Mouse (Mus musculus) effector memory CD4-positive, alpha-beta T cell, adult 7 months (primary cell): ENCODE measurements around the gene Zfp865. TPM values are rescaled to one million over a fixed set of nuclear protein-coding genes. Genes with fewer than 3 reads are reported as not detected.

Source experiments
- polyA plus RNA-seq: library from polyadenylated mRNA; unstranded; fragments of 100-300 nt; shearing (Covaris generic); gene quantifications from one replicate; pipeline ENCODE4 v1.2.1, GENCODE M21; 2017

The Zfp865 gene
- 6.4 TPM for polyA plus RNA-seq

GRCm38 (mm10) chr7:5020000-5020681 is at the start of gene Zfp865, which contains the start of gene Ccdc106:
Gene Zfp865, plus strand, starts transcription at chr7:5020376.
Gene Ccdc106, plus strand, starts transcription at chr7:5020553.

DNA sequence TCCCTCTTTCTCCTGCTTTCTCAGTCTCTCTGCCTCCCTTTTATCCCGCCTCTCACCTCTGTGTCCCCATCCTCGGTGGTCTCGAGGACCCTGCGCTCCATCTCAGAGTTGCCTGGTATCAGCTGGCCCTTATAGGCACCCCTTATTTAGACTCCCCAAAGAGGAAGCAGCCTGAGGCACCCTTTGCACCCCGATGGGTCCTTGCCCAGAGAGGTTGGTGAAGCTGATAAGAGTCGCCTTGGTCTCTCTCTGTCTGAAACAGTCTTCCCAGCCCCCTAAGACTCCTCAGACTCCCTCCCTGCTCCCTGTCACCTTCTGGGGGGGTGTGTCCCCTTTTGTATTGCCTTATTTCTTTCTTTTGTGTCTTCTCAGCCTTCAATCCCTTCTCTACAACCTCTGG is 49.1 kb upstream of the Zfp865 start, which contains the start of gene Sbk3:
Gene Sbk3 (minus strand): TSS at position 101 of the 400 bp plus-strand sequence.

DNA sequence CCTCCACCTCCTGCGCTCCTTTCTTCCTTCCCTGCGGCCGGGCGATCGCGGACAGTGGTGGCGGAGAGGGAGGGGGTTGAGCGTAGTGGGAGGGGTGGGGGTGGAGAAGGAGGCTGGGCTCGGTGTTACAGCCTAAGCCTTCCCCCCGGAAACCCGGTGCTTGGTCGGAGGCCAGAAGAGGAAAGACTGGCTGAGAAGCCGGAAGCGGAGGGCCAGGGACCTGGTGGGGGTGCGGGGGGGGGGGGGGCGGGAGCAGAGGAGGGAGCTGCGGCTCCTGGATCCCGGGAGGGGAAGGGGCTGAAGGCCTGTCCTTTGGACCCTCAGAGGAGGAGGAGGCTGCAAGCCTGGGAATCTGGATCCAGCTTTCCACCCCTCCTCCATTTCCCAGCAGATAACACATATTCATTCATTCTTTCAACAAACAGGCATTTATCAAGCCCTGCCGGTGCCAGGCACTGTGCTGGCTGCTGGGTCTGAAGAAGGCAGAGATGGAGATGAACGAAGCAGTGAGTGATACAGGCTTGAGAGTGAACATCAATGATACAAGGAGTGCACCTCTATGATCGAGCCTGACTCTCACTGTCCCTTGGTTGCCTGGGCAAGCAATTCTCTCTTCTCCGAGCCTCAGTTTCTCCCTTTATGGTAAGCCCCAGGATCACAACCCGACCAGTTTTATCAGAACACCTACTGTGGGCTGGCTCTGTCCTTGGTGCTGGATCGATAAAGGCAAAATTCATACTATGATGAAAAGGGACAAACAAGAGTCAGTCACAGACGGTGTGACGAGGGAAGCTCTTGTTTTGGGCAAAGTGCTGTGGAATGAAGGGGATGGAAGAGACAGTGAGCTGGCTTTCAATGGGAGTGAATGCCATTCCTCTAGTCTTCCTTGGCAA is 23.9 kb upstream of the Zfp865 start, which contains the start of gene Zfp579:
Gene Zfp579 (minus strand): TSS at position 156 of the 893 bp plus-strand sequence.

GRCm38 (mm10) chr7:5014251-5015117 is 5.7 kb upstream of the Zfp865 start, which contains the start of the genes Zfp524 and Fiz1:
Gene Zfp524, plus strand, starts transcription at chr7:5014415.
Gene Fiz1, minus strand, starts transcription at chr7:5014697.

GRCm38 (mm10) chr7:5015118-5016001 is 4.8 kb upstream of the Zfp865 start, which contains the start of gene Gm44973:
Gene Gm44973, plus strand, starts transcription at chr7:5015496.

GRCm38 (mm10) chr7:5033818-5034217 is 13.6 kb downstream of the Zfp865 start, which contains the start of gene 4632433K11Rik:
Gene 4632433K11Rik, plus strand, starts transcription at chr7:5034118.

GRCm38 (mm10) chr7:5038109-5038732 is 18.0 kb downstream of the Zfp865 start, which contains the start of gene Zfp784:
Gene Zfp784, minus strand, starts transcription at chr7:5038446.

DNA sequence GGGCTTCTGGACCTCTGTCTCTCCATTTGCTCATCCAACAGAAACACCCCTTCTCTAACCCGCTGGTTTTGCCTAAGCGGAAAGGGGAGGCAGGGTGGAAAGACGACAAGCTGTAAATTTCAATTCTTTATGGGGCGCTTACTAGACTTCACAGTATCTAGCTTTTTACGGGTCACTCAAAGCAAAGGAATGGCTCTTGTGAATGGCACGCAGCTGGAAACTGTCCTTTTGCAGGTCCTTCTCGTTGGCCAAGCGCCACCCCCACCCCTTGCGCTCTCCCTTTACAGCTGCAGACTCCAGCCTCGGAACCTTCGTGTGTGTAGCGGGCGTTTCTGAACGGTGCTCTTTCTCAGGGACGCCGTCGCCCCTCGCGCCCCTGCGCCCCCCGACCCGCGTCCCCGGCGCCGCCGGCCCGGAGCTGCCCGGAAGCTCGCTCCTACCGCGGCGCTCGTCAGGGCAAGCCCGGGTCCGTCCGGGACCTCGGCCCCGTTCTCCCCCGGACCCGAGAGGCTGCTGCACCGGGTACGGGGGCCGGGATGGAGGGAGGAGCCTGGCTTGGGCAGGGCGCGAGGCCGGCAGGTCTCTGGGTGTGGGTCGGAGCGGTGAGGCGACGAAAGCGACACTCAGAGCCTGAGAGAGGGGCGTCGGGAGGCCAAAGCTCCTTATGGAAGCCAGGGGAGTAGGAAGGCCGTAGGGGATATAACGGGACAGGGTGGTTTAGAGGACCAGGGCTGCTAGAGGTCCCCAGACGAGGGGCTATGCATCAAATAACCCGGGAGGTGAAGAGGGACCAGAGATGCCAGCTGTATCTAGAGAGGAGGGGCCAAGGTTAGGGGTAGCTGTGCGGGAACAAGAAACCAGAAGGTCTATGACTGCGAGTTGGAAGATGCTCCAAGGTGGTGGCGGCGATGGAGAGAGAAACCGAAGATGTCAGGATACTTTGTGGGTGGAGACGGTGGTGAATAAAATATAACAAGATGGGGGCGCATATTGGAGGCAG is 31.3 kb downstream of the Zfp865 start, which contains the start of gene Zfp580:
Gene Zfp580 (plus strand): TSS at position 346 of the 1,000 bp plus-strand sequence.

GRCm38 (mm10) chr7:5061774-5062359 is 41.7 kb downstream of the Zfp865 start, which contains the start of gene U2af2:
Gene U2af2, plus strand, starts transcription at chr7:5062143.

GRCm38 (mm10) chr7:5080010-5080751 is 60.0 kb downstream of the Zfp865 start, which contains the start of gene Epn1:
Gene Epn1, plus strand, starts transcription at chr7:5080235.

Other genes starting within 250 kb of the Zfp865 start
- gene Fam71e2, start 249.1 kb upstream of the Zfp865 start, polyA plus RNA-seq: not detected
- 0.67 TPM for gene Il11, start 237.5 kb upstream of the Zfp865 start, polyA plus RNA-seq
- not detected for gene Tmem190, start 237.4 kb upstream of the Zfp865 start, polyA plus RNA-seq
- gene Tmem238, start 230.7 kb upstream of the Zfp865 start, polyA plus RNA-seq: 8.3 TPM
- gene Rpl28, start 227.5 kb upstream of the Zfp865 start, polyA plus RNA-seq: 215 TPM
- 275 TPM for gene Ube2s, start 207.8 kb upstream of the Zfp865 start, polyA plus RNA-seq
- not detected for gene Shisa7, start 175.7 kb upstream of the Zfp865 start, polyA plus RNA-seq
- 6.2 TPM for gene Isoc2b, start 150.1 kb upstream of the Zfp865 start, polyA plus RNA-seq
- gene Isoc2a, start 143.2 kb upstream of the Zfp865 start, polyA plus RNA-seq: 0.33 TPM
- not detected for gene Gm36210, start 113.9 kb upstream of the Zfp865 start, polyA plus RNA-seq
- gene Zfp628, start 105.2 kb upstream of the Zfp865 start, polyA plus RNA-seq: 2.3 TPM
- not detected for gene Nat14, start 98.3 kb upstream of the Zfp865 start, polyA plus RNA-seq
- not detected for gene Ssc5d, start 94.6 kb upstream of the Zfp865 start, polyA plus RNA-seq
- gene Sbk2, start 56.0 kb upstream of the Zfp865 start, polyA plus RNA-seq: not detected
- gene Sbk3, start 49.2 kb upstream of the Zfp865 start, polyA plus RNA-seq: not detected
- 20.4 TPM for gene Zfp579, start 24.2 kb upstream of the Zfp865 start, polyA plus RNA-seq
- 17.9 TPM for gene Zfp524, start 6.0 kb upstream of the Zfp865 start, polyA plus RNA-seq
- gene Fiz1, start 5.7 kb upstream of the Zfp865 start, polyA plus RNA-seq: 48.5 TPM
- gene Gm44973, start 4.9 kb upstream of the Zfp865 start, polyA plus RNA-seq: 5.2 TPM
- gene Ccdc106, start 177 bp downstream of the Zfp865 start, polyA plus RNA-seq: not detected
- gene 4632433K11Rik, start 13.7 kb downstream of the Zfp865 start, polyA plus RNA-seq: 0.62 TPM
- gene Zfp784, start 18.1 kb downstream of the Zfp865 start, polyA plus RNA-seq: 2.7 TPM
- gene Zfp580, start 31.2 kb downstream of the Zfp865 start, polyA plus RNA-seq: 1.4 TPM
- gene U2af2, start 41.8 kb downstream of the Zfp865 start, polyA plus RNA-seq: 100 TPM
- gene Epn1, start 59.9 kb downstream of the Zfp865 start, polyA plus RNA-seq: 21.3 TPM
- gene Rfpl4, start 96.6 kb downstream of the Zfp865 start, polyA plus RNA-seq: not detected
- gene Rasl2-9, start 105.6 kb downstream of the Zfp865 start, polyA plus RNA-seq: 1.4 TPM
- gene Vmn1r55, start 129.3 kb downstream of the Zfp865 start, polyA plus RNA-seq: 1.1 TPM
- not detected for gene Vmn1r56, start 176.4 kb downstream of the Zfp865 start, polyA plus RNA-seq
- not detected for gene Vmn1r57, start 198.1 kb downstream of the Zfp865 start, polyA plus RNA-seq